Mouse (Mus musculus): Measurements from ENCODE around the gene Rapgef4. TPM values are rescaled to one million over a fixed set of nuclear protein-coding genes. Genes with fewer than 3 reads are reported as not detected.

Gene Rapgef4
- total RNA-seq, 2 experiments from 2014 or later, result not detected

- ATAC-seq (replicated peaks; ENCODE audit: low FRiP score, low TSS enrichment, poor library complexity, severe bottlenecking), result no peak
Measured at GRCm38 (mm10) chr2:72284689-72285088, 303.6 kb downstream of the Rapgef4 start.

- peak; percentile 71 for ATAC-seq (replicated peaks; ENCODE audit: low FRiP score, low TSS enrichment, poor library complexity, severe bottlenecking)
Measured at GRCm38 (mm10) chr2:72285256-72285887, 304.3 kb downstream of the Rapgef4 start, which contains the start of gene Map3k20. Gene Map3k20, plus strand, starts transcription at chr2:72285637.

GRCm38 (mm10) chr2:72285888-72286661 is 305.0 kb downstream of the Rapgef4 start:
- ATAC-seq (replicated peaks; ENCODE audit: low FRiP score, low TSS enrichment, poor library complexity, severe bottlenecking), result no peak

GRCm38 (mm10) chr2:72287142-72287541 is 306.1 kb downstream of the Rapgef4 start:
- ATAC-seq (replicated peaks; ENCODE audit: low FRiP score, low TSS enrichment, poor library complexity, severe bottlenecking), result peak; percentile 86

GRCm38 (mm10) chr2:72288932-72289534 is 308.0 kb downstream of the Rapgef4 start:
- ATAC-seq (replicated peaks; ENCODE audit: low FRiP score, low TSS enrichment, poor library complexity, severe bottlenecking), result no peak

- no peak for ATAC-seq (replicated peaks; ENCODE audit: low FRiP score, low TSS enrichment, poor library complexity, severe bottlenecking)
Measured at GRCm38 (mm10) chr2:72291103-72291502, 310.1 kb downstream of the Rapgef4 start.

- peak; percentile 43; the same call in 1 of the 2 replicates for ATAC-seq (replicated peaks; ENCODE audit: low FRiP score, low TSS enrichment, poor library complexity, severe bottlenecking)
Measured at GRCm38 (mm10) chr2:72292573-72292972, 311.5 kb downstream of the Rapgef4 start.

- no peak for ATAC-seq (replicated peaks; ENCODE audit: low FRiP score, low TSS enrichment, poor library complexity, severe bottlenecking)
Measured at GRCm38 (mm10) chr2:72294994-72295393, 314.0 kb downstream of the Rapgef4 start.

GRCm38 (mm10) chr2:72296984-72297715 is 316.1 kb downstream of the Rapgef4 start:
- ATAC-seq (replicated peaks; ENCODE audit: low FRiP score, low TSS enrichment, poor library complexity, severe bottlenecking), result no peak

GRCm38 (mm10) chr2:72297716-72298082 is 316.7 kb downstream of the Rapgef4 start:
- no peak for ATAC-seq (replicated peaks; ENCODE audit: low FRiP score, low TSS enrichment, poor library complexity, severe bottlenecking)

- peak; percentile 76; the same call in 1 of the 2 replicates for ATAC-seq (replicated peaks; ENCODE audit: low FRiP score, low TSS enrichment, poor library complexity, severe bottlenecking)
Measured at GRCm38 (mm10) chr2:72298406-72298805, 317.4 kb downstream of the Rapgef4 start.

GRCm38 (mm10) chr2:72301194-72301916 is 320.3 kb downstream of the Rapgef4 start:
- no peak for ATAC-seq (replicated peaks; ENCODE audit: low FRiP score, low TSS enrichment, poor library complexity, severe bottlenecking)

- no peak for ATAC-seq (replicated peaks; ENCODE audit: low FRiP score, low TSS enrichment, poor library complexity, severe bottlenecking)
Measured at GRCm38 (mm10) chr2:72305738-72306137, 324.7 kb downstream of the Rapgef4 start.

Other genes with a start within 250 kb of the Rapgef4 start
- gene Itga6, start 235.6 kb upstream of the Rapgef4 start, total RNA-seq (2014; fragmentation: Nextera tagmentation), result 20.3 and 21.2 TPM in 2 replicates
- 30.4 and 45.3 TPM in 2 replicates for gene Itga6, start 235.6 kb upstream of the Rapgef4 start, total RNA-seq (2017)
- 27.9 and 38.7 TPM in 2 replicates for gene Pdk1, start 108.0 kb upstream of the Rapgef4 start, total RNA-seq (2014; fragmentation: Nextera tagmentation)
- gene Pdk1, start 108.0 kb upstream of the Rapgef4 start, total RNA-seq (2017), result 61.9 and 66.8 TPM in 2 replicates

All from megakaryocyte-erythroid progenitor cell, adult 5-6 weeks (primary cell).